Mouse (Mus musculus): ENCODE measurements at regions not wholly inside any gene's neighbourhood (a gene's known extent, or its start where the extent isn't known, plus 50 kb on each side); places are given as distances from the start of the nearest gene placed in this dataset.

DNA sequence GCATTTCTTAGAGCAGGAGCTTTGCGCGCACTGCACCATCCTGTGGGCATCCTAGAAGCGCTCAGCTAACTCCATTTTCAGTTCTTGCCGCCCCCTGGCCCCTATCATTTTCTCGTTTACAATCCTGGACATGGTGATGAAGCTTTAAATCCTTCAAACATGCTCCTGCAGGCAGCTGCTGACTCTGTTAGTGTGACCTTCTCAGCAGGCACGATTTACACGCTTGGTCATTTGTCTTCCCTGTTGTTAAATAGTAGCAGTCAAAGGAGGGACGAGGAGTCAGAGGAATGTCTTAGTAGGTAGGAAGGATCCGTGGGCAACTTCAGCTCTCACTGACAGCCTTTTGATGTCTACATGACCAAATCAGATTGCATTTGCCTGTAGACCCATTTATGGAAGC, 670.4 kb downstream of the Tmem132b start:
- H3K36me3 ChIP-seq: no peaks in the 10 kb centered on the region
- no peak overlapping the region for H3K4me3 ChIP-seq (replicated peaks)
- no peak overlapping the region for H3K4me2 ChIP-seq
- no peak overlapping the region for H3K27ac ChIP-seq
- H3K9ac ChIP-seq: no peak overlapping the region
- H3K27me3 ChIP-seq: no peaks in the 10 kb centered on the region
- no peaks in the 10 kb centered on the region for H3K9me3 ChIP-seq (replicated peaks)
- no peak for ATAC-seq (replicated peaks; ENCODE audit: low FRiP score)
- H3K4me1 ChIP-seq: no peaks in the 10 kb centered on the region
- 14% methylated on average over 9 of the region's 9 CpGs for WGBS

DNA sequence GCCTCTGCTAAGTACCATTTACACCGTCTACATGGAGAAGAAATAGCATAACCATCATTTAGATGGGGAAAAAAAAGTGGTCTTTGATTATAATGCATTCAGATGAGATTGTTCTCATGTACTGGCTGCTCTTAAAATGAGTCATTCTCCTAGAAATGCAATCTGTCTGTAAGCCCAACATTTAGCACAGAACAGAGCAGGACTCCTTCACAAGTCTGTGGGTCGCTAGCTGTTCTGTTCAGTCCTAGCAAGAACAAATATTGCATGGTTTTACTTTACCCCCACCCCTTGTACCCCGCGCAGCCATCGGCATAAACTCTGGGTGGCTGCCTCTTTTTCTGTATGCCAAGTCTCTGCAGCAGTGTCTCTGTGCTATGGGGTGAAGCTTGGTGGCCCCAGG, 685.4 kb downstream of the Tmem132b start:
- WGBS: 88% methylated on average over 5 of the region's 5 CpGs
- Histone ChIP-seq H3K36me3 (no peaks in the 10 kb centered on the region), H3K27ac (no peak overlapping the region), H3K27me3 (no peaks in the 10 kb centered on the region), H3K9me3 (replicated peaks) (no peaks in the 10 kb centered on the region), H3K4me2 (no peak overlapping the region), H3K4me1 (no peaks in the 10 kb centered on the region), H3K9ac (no peak overlapping the region), H3K4me3 (replicated peaks) (no peak overlapping the region)
- ATAC-seq (replicated peaks; ENCODE audit: low FRiP score): no peak

DNA sequence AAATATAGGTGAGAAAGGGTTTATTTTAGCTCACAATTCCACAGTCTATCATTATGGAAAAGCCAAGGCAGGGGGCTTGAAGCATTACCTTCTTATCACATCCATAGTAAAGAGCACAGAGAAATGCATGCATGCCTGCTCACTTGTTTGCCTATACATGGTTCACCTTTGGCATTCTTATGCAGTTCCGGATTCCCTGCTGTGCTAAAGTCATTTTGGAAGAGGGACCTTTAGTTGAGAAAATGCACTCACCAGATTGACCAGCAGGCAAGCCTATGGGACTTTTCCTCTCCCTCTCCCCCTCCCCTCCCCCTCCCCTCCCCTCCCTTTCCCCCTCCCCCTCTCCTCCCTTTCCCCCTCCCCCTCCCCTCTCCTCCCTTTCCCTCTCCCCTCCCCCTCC, 686.2 kb downstream of the Tmem132b start:
- Histone ChIP-seq H3K4me1 (no peaks in the 10 kb centered on the region), H3K9ac (no peak overlapping the region), H3K4me2 (no peak overlapping the region), H3K36me3 (no peaks in the 10 kb centered on the region), H3K9me3 (replicated peaks) (no peaks in the 10 kb centered on the region), H3K27ac (no peak overlapping the region), H3K27me3 (no peaks in the 10 kb centered on the region), H3K4me3 (replicated peaks) (no peak overlapping the region)
- WGBS: 67% methylated on average over 1 of the region's 1 CpGs
- no peak for ATAC-seq (replicated peaks; ENCODE audit: low FRiP score)

DNA sequence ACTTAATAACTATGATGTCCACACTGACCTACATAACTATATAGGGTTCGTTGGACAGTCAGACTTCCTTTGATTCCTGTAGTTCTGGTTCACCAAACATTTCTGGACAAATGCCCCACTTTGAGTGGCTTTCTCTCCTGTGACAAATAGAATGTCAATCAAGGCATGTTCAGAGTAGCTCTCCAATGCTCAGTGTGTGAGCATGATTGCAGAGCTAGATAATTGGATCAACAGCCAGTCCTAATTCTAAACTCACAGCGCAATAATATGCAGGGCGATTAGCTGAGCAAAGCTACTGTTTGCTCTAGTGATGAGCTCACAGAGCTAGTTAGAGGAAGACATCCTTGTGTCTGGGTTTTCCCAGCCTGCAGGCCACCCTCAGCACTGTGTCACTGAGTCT, 692.1 kb downstream of the Tmem132b start:
- no peaks in the 10 kb centered on the region for H3K27me3 ChIP-seq
- WGBS: 82% methylated on average over 3 of the region's 3 CpGs

DNA sequence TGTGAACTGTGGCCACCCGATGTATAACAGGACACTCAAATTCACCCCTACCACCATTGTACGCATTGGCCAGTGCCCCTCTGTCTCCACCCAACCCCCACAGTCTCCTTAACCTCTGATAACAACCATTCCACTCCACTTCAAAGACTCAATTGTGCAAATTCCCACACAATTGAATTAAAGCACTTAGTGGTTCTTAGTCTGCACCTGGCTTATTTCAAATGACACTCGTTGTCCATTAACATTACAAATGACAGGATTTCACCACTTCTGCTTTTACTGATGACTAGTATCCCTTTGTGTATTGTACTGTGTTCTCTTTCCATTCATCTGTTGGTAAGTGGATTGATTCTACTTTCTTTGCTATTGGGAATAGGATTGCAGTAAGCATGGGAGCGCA, 699.2 kb downstream of the Tmem132b start:
- H3K9ac ChIP-seq: no peak overlapping the region
- no peak for ATAC-seq (replicated peaks; ENCODE audit: low FRiP score)
- H3K27ac ChIP-seq: no peak overlapping the region
- no peaks in the 10 kb centered on the region for H3K27me3 ChIP-seq
- H3K36me3 ChIP-seq: no peaks in the 10 kb centered on the region
- no peaks in the 10 kb centered on the region for H3K4me1 ChIP-seq
- H3K4me2 ChIP-seq: no peak overlapping the region
- no peaks in the 10 kb centered on the region for H3K9me3 ChIP-seq (replicated peaks)
- H3K4me3 ChIP-seq (replicated peaks): no peak overlapping the region
- 84% methylated on average over 4 of the region's 4 CpGs for whole genome bisulfite sequencing

More for the DNA sequence above, 692.1 kb downstream of the Tmem132b start:
- H3K27ac ChIP-seq: no peak overlapping the region
- ATAC-seq (replicated peaks; ENCODE audit: low FRiP score): no peak
- H3K9ac ChIP-seq: no peak overlapping the region
- H3K36me3 ChIP-seq: no peaks in the 10 kb centered on the region
- no peak overlapping the region for H3K4me3 ChIP-seq (replicated peaks)
- no peak overlapping the region for H3K4me2 ChIP-seq
- no peaks in the 10 kb centered on the region for H3K4me1 ChIP-seq
- H3K9me3 ChIP-seq (replicated peaks): no peaks in the 10 kb centered on the region

DNA sequence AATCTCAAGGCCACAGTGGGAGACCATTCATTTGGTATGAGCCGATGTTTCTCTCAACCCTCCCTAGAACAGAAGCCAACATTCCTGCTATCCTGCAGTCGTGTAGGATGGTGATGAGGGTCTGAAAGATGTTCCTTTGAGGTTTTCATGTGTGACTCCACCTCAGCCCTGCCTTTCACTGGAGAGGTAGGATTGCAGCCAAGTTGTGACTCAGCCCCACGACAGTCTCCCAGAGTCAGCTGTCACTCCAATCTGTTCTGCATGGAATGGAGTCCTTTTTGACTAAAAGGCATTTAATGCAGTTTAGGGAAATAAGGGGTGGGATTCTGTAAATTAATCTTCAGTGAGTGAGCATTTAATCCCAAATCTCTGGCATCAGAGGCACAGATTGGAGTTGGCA, 706.5 kb downstream of the Tmem132b start:
- Histone ChIP-seq H3K4me2 (no peak overlapping the region), H3K36me3 (no peaks in the 10 kb centered on the region), H3K9ac (no peak overlapping the region), H3K9me3 (replicated peaks) (no peaks in the 10 kb centered on the region), H3K27ac (no peak overlapping the region), H3K4me1 (no peaks in the 10 kb centered on the region), H3K4me3 (replicated peaks) (no peak overlapping the region), H3K27me3 (no peaks in the 10 kb centered on the region)
- WGBS: 75% methylated on average over 3 of the region's 3 CpGs
- no peak for ATAC-seq (replicated peaks; ENCODE audit: low FRiP score)

DNA sequence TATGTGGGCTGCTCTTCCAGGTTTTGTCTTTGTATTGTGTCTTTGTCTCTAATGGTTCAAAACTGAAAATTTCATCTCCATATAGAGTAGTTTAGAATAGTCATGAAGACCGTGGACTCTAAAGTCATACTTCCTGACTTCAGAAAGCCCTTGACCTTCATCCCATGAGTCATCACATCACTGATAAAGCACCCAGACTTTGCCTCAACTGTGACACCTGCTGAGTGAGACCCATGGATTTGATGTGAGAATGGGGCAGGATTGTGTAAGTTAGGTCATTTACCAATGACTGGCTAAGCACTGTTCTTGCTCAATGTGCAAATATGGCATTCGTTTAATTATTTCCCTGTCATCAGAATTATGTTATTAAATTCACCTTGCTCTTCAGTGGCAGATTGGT, 714.2 kb downstream of the Tmem132b start:
- Histone ChIP-seq H3K9ac (no peak overlapping the region), H3K27me3 (no peaks in the 10 kb centered on the region), H3K9me3 (replicated peaks) (no peaks in the 10 kb centered on the region), H3K4me2 (no peak overlapping the region), H3K4me3 (replicated peaks) (no peak overlapping the region), H3K36me3 (no peaks in the 10 kb centered on the region), H3K4me1 (no peaks in the 10 kb centered on the region), H3K27ac (no peak overlapping the region)
- ATAC-seq (replicated peaks; ENCODE audit: low FRiP score): no peak
- 88% methylated on average over 2 of the region's 2 CpGs for WGBS

DNA sequence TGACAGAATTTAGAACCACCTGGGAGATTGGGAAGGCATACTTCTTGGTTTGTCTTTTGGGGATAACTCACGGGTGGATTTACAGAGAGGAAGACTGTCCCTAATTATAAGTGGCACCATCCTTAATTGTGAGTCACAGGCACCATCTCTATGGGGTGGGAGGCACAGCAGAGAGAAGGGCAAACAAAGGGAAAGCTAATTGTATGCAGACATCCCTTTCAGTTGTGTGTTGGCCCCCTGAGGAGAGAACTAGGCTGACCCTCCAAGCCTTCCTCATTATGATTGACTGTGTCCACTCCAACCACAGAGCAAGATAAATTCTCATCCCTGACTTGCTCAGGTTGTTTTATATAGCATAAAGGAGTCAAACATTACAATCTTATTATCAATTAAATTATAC, 718.8 kb downstream of the Tmem132b start:
- no peaks in the 10 kb centered on the region for H3K9me3 ChIP-seq (replicated peaks)
- no peaks in the 10 kb centered on the region for H3K27me3 ChIP-seq
- 65% methylated on average over 1 of the region's 1 CpGs for WGBS
- H3K27ac ChIP-seq: no peak overlapping the region
- no peak overlapping the region for H3K9ac ChIP-seq
- no peak for ATAC-seq (replicated peaks; ENCODE audit: low FRiP score)
- no peak overlapping the region for H3K4me2 ChIP-seq
- no peaks in the 10 kb centered on the region for H3K4me1 ChIP-seq
- no peaks in the 10 kb centered on the region for H3K36me3 ChIP-seq
- H3K4me3 ChIP-seq (replicated peaks): no peak overlapping the region

DNA sequence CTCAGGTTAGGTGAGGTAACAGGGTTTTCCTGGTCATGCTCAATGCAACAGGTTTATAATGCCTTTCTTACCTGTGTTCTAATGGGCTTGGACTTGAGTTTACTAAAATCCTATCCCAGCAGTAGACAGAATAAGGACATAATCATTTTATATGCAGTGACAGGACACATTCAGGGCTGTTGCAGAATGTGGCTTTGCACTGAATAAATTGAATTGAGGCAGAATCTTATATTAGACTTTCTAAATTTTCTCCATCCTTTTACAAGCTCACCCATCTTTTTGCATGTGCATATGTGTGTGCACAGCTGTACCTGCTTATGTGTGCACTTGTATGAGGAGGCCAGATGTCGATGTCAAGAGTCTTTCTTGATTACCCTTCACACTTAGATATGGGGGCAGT, 723.1 kb downstream of the Tmem132b start:
- no peak overlapping the region for H3K9ac ChIP-seq
- H3K27me3 ChIP-seq: no peaks in the 10 kb centered on the region
- H3K4me2 ChIP-seq: no peak overlapping the region
- H3K4me3 ChIP-seq (replicated peaks): no peak overlapping the region
- H3K9me3 ChIP-seq (replicated peaks): no peaks in the 10 kb centered on the region
- WGBS: 62% methylated on average over 1 of the region's 1 CpGs
- H3K36me3 ChIP-seq: no peaks in the 10 kb centered on the region
- no peak overlapping the region for H3K27ac ChIP-seq
- no peak for ATAC-seq (replicated peaks; ENCODE audit: low FRiP score)
- no peaks in the 10 kb centered on the region for H3K4me1 ChIP-seq

DNA sequence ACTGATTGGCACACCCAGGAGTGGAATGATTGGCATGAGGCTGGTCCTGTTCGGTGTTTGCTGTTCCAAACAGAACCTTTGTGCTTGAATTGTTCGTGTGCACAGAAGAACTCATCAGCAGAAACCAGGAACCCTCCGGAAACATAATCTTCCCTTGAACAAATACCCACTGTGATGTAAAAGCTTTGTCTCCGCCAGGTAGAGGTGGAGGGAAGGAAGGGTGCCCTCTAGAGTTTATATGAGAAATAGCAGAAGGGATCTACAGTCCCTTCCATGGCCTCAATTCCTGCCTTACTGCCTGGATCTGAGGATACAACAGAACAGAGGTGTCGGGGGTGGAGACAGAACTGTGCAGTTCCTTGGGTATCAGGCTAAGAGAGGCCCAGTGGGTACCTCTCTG, 726.3 kb downstream of the Tmem132b start:
- ATAC-seq (replicated peaks; ENCODE audit: low FRiP score): no peak
- Histone ChIP-seq H3K27me3 (no peaks in the 10 kb centered on the region), H3K9ac (no peak overlapping the region), H3K36me3 (no peaks in the 10 kb centered on the region), H3K9me3 (replicated peaks) (no peaks in the 10 kb centered on the region), H3K4me1 (no peaks in the 10 kb centered on the region), H3K27ac (no peak overlapping the region), H3K4me3 (replicated peaks) (no peak overlapping the region), H3K4me2 (no peak overlapping the region)
- WGBS: 80% methylated on average over 5 of the region's 5 CpGs

DNA sequence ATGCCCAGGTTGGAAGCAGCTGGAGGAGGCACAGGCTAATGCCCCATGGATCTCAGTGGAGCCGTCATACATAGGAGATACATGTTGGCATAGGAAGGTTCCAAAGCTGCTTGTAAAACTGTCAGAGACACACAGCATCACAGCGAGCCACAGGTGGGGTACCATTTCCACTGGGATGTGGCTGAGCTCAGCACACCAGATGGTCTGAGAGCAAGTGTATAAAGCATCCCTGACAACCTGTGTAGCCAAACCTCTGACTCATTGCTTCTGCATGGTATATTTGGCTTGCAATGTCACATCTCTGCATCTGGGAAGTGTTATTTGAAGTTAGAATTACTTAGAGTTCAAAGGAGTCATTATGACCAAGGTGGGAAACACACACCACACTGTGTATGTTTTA, 734.9 kb downstream of the Tmem132b start:
- no peaks in the 10 kb centered on the region for H3K4me1 ChIP-seq
- no peak overlapping the region for H3K27ac ChIP-seq
- H3K4me2 ChIP-seq: no peak overlapping the region
- ATAC-seq (replicated peaks; ENCODE audit: low FRiP score): no peak
- H3K9me3 ChIP-seq (replicated peaks): no peaks in the 10 kb centered on the region
- H3K4me3 ChIP-seq (replicated peaks): no peak overlapping the region
- H3K36me3 ChIP-seq: no peaks in the 10 kb centered on the region
- H3K9ac ChIP-seq: no peak overlapping the region
- H3K27me3 ChIP-seq: no peaks in the 10 kb centered on the region
- 74% methylated on average over 2 of the region's 2 CpGs for WGBS

DNA sequence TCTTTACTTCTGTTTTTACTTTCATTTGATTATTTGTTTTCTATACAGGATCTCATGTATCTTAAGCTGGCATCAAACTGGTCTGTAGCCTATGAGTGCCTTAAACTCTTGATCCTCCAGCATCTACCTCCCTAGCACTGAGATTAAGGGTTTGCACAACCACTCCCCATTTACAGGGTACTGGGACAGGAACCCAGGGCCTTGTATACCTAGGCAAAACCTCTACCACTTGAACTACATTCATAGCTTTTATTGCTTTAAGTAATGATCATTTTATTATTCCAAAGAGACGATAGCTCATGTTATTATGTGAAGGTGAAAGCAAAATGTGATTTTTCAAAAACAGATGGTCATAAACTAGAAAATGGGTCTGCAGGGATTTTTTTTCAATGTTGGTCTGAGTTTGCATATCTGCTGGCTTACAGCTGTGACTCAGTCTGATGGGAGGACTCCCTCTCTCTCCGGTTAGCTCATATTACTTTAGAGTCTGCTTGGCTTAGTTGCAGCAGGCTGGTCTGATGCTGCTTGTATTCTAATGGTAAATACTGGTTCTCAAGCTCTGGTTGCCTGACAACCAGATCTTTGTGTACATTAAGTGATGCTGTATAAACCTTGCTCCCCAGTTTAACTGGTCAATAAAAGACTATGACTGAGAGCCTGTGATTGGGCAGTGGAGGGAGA, 735.5 kb downstream of the Tmem132b start:
- Histone ChIP-seq H3K9ac (no peak overlapping the region), H3K27me3 (no peaks in the 10 kb centered on the region), H3K4me3 (replicated peaks) (no peak overlapping the region), H3K9me3 (replicated peaks) (no peaks in the 10 kb centered on the region), H3K27ac (no peak overlapping the region), H3K4me2 (no peak overlapping the region), H3K36me3 (no peaks in the 10 kb centered on the region), H3K4me1 (no peaks in the 10 kb centered on the region)
- 77% methylated on average over 2 of the region's 2 CpGs for WGBS
- ATAC-seq (replicated peaks; ENCODE audit: low FRiP score): no peak

DNA sequence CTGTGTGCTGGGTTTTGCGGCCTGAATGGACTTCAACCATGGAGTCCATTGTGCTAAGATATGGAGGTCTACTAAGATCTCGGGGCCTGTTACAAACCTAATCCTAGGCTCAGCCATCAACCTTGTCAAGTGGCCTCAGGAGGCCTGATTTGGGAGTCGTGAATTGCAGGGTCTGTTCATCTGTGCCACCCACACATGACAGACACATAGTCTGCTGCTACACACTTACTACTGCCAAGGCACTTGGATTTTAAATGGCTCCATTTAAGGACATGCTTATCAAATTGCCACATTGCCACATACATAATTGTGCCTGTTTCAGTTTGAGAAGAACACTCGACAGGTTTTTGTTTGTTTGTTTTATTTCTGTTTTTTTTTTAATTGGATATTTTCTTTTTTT, 737.0 kb downstream of the Tmem132b start:
- Histone ChIP-seq H3K27ac (no peak overlapping the region), H3K4me3 (replicated peaks) (no peak overlapping the region), H3K4me2 (no peak overlapping the region), H3K9ac (no peak overlapping the region), H3K36me3 (no peaks in the 10 kb centered on the region), H3K4me1 (no peaks in the 10 kb centered on the region), H3K27me3 (no peaks in the 10 kb centered on the region), H3K9me3 (replicated peaks) (no peaks in the 10 kb centered on the region)
- ATAC-seq (replicated peaks; ENCODE audit: low FRiP score): no peak
- 75% methylated on average over 4 of the region's 4 CpGs for WGBS

Data from kidney, embryonic 15.5 days (tissue).